Mouse (Mus musculus) liver, embryonic 16.5 days (tissue): Measurements from ENCODE around the gene Ell. TPM values are rescaled to one million over a fixed set of nuclear protein-coding genes. Genes with fewer than 3 reads are reported as not detected.

Source experiments
- ATAC-seq: fragments of 200-750 bp; cut with Nextera tagmentation; 2 replicates; pipeline ENCODE4 v1.8.0; 2017; ENCODE audit warnings: low read depth, mild to moderate bottlenecking, moderate number of reproducible peaks, moderate library complexity
- H3K27ac ChIP-seq: fragments of 300-500 bp; sonication (generic); 2 replicates; pipeline ENCODE4 v1.5.1; 2014; ENCODE audit warnings: mild to moderate bottlenecking, low read length
- H3K27me3 ChIP-seq: fragments of 300-500 bp; sonication (generic); 2 replicates; pipeline ENCODE4 v1.6.1; 2014; ENCODE audit warnings: low read depth, low read length, mixed read lengths; ENCODE audit not compliant: control insufficient read depth, insufficient read depth
- H3K36me3 ChIP-seq: fragments of 300-500 bp; sonication (generic); 2 replicates; pipeline ENCODE4 v1.6.1; 2014; ENCODE audit warnings: mild to moderate bottlenecking; ENCODE audit not compliant: control insufficient read depth, insufficient read depth
- H3K4me1 ChIP-seq: fragments of 300-500 bp; sonication (generic); 2 replicates; pipeline ENCODE4 v1.6.1; 2014; ENCODE audit warnings: low read depth, low read length, mixed read lengths; ENCODE audit not compliant: control insufficient read depth
- H3K4me2 ChIP-seq: fragments of 300-500 bp; sonication (generic); 2 replicates; pipeline ENCODE4 v1.6.1; 2014; ENCODE audit warnings: low read depth, low read length, mixed read lengths
- H3K4me3 ChIP-seq: fragments of 300-500 bp; sonication (generic); 2 replicates; pipeline ENCODE4 v1.5.1; 2014; ENCODE audit warnings: low read depth, mild to moderate bottlenecking, low read length
- H3K9ac ChIP-seq: fragments of 300-500 bp; sonication (generic); 2 replicates; pipeline ENCODE4 v1.6.1; 2014; ENCODE audit warnings: low read depth, low read length
- H3K9me3 ChIP-seq: fragments of 300-500 bp; sonication (generic); replicated peaks from 2 replicates; pipeline ENCODE4 v1.6.1; 2016; ENCODE audit warnings: low read length; ENCODE audit not compliant: control insufficient read depth
- WGBS: fragments of 180-500 bp; shearing (Covaris S2); extraction: QIAGEN DNeasy Blood & Tissue Kit; methylation state at CpG from one replicate; pipeline ENCODE4 v1.1.7; 2014; ENCODE audit not compliant: insufficient replicate concordance; 5-methylcytosine and 5-hydroxymethylcytosine counted together
- polyA plus RNA-seq: library from polyadenylated mRNA; unstranded; fragments of >200 nt; fragmentation: Nextera tagmentation; extraction: Ambion mirVana; gene quantifications from 2 replicates; pipeline ENCODE4 v1.2.1, GENCODE M21; 2015

The Ell gene
- polyA plus RNA-seq, 1 experiment from 2014 or later = 16.8 TPM

- WGBS = 16% methylated on average over 5 of the region's 5 CpGs
- H3K9me3 ChIP-seq = no peaks in the 10 kb centered on the region
- H3K27me3 ChIP-seq = no peaks in the 10 kb centered on the region
- H3K4me3 ChIP-seq = peak overlapping the region; percentile 11; the same call in 1 of the 2 replicates
- H3K4me2 ChIP-seq = peak overlapping the region; percentile 63
- H3K9ac ChIP-seq = peak overlapping the region; percentile 2
- H3K36me3 ChIP-seq = peaks cover 35% of the 10 kb centered on the region
- H3K27ac ChIP-seq = peak overlapping the region; percentile 53
- peaks cover 32% of the 10 kb centered on the region for H3K4me1 ChIP-seq
- no peak for ATAC-seq
Observed at GRCm38 (mm10) chr8:70529299-70529698, 10.0 kb upstream of the Ell start.

GRCm38 (mm10) chr8:70529741-70530161 is 9.5 kb upstream of the Ell start:
- H3K9ac ChIP-seq = peak overlapping the region; percentile 2
- peaks cover 39% of the 10 kb centered on the region for H3K36me3 ChIP-seq
- ATAC-seq = no peak
- 65% methylated on average over 3 of the region's 3 CpGs for WGBS
- H3K4me2 ChIP-seq = peak overlapping the region; percentile 63
- H3K4me1 ChIP-seq = peaks cover 32% of the 10 kb centered on the region
- H3K9me3 ChIP-seq = no peaks in the 10 kb centered on the region
- H3K27ac ChIP-seq = peak overlapping the region; percentile 53
- peak overlapping the region; percentile 11 for H3K4me3 ChIP-seq
- no peaks in the 10 kb centered on the region for H3K27me3 ChIP-seq

GRCm38 (mm10) chr8:70530314-70530713 is 8.9 kb upstream of the Ell start:
- peak overlapping the region; percentile 53 for H3K27ac ChIP-seq
- H3K4me2 ChIP-seq = peak overlapping the region; percentile 63; the same call in 1 of the 2 replicates
- peak overlapping the region; percentile 2; the same call in 1 of the 2 replicates for H3K9ac ChIP-seq
- WGBS = 84% methylated on average over 2 of the region's 2 CpGs
- no peaks in the 10 kb centered on the region for H3K27me3 ChIP-seq
- H3K36me3 ChIP-seq = peaks cover 45% of the 10 kb centered on the region
- H3K4me1 ChIP-seq = peaks cover 32% of the 10 kb centered on the region
- no peak overlapping the region for H3K4me3 ChIP-seq
- no peaks in the 10 kb centered on the region for H3K9me3 ChIP-seq
- no peak for ATAC-seq

- no peak for ATAC-seq
- Histone ChIP-seq H3K9me3 (no peaks in the 10 kb centered on the region), H3K4me1 (peaks cover 17% of the 10 kb centered on the region), H3K36me3 (peaks cover 51% of the 10 kb centered on the region), H3K4me2 (no peak overlapping the region), H3K27ac (no peak overlapping the region), H3K27me3 (no peaks in the 10 kb centered on the region), H3K4me3 (no peak overlapping the region), H3K9ac (no peak overlapping the region)
- 91% methylated on average over 12 of the region's 12 CpGs for WGBS
Observed at GRCm38 (mm10) chr8:70534281-70534680, 5.0 kb upstream of the Ell start.

DNA sequence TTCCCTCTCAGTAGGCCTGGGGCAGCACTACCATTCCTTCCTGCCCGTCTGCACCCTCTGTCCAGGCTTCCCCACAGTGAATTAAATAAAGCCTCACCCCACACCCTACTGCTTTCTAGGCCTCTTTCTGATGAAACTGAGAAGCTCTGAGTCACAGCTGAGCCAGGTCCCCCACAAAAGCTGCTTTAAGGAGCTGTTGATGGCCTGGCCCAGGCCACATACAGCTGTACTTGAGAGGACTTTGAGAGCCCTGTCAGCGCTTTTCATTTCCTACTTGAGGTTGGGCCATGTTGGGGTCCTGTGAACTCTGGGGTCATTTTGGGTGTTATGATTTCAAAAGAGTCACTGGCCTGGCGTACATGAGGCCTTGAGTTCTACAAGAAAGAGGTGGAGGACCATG is 4.0 kb upstream of the Ell start:
- no peaks in the 10 kb centered on the region for H3K27me3 ChIP-seq
- no peaks in the 10 kb centered on the region for H3K9me3 ChIP-seq
- no peak overlapping the region for H3K4me3 ChIP-seq
- ATAC-seq = no peak
- peaks cover 49% of the 10 kb centered on the region for H3K36me3 ChIP-seq
- H3K27ac ChIP-seq = no peak overlapping the region
- WGBS = 77% methylated on average over 3 of the region's 3 CpGs
- H3K4me1 ChIP-seq = peaks cover 11% of the 10 kb centered on the region
- H3K4me2 ChIP-seq = no peak overlapping the region
- no peak overlapping the region for H3K9ac ChIP-seq

- H3K4me1 ChIP-seq = peaks cover 15% of the 10 kb centered on the region
- peaks cover 45% of the 10 kb centered on the region for H3K36me3 ChIP-seq
- H3K4me2 ChIP-seq = no peak overlapping the region
- H3K27me3 ChIP-seq = no peaks in the 10 kb centered on the region
- ATAC-seq = no peak
- H3K9ac ChIP-seq = no peak overlapping the region
- no peak overlapping the region for H3K27ac ChIP-seq
- 71% methylated on average over 2 of the region's 2 CpGs for WGBS
- H3K4me3 ChIP-seq = no peak overlapping the region
- H3K9me3 ChIP-seq = no peaks in the 10 kb centered on the region
Observed at GRCm38 (mm10) chr8:70535701-70536100, 3.6 kb upstream of the Ell start.

DNA sequence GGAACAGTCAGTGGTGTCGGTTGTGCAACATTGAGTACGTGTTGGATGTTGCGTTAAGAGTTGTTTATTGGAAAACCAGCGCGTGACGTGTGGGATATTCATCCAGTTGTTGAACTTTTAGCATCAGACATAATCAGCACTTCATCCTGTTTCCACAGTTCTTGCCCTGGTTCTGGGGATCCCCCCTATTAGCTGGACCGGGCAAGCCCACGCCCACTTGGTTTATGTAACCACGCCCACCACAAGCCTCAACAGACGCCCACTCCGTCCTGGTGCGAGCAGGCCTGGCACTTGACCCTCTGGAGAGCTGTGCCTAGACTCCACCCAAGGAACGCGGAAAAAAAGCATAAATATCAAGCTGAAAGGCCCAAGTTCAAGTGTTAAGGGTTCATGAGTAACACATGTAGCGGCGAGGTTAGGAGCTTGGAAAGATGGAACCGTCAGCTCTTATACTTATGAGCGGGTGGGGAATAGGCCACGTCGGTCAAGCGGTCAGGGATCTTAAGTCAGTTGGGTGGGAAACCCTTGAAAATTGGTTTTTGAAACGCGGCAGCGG is 1.2 kb upstream of the Ell start:
- H3K9me3 ChIP-seq = no peaks in the 10 kb centered on the region
- H3K27ac ChIP-seq = peak overlapping the region; percentile 100
- peak overlapping the region; percentile 88 for H3K4me3 ChIP-seq
- H3K4me2 ChIP-seq = peak overlapping the region; percentile 98
- 19% methylated on average over 24 of the region's 24 CpGs for WGBS
- H3K36me3 ChIP-seq = peaks cover 23% of the 10 kb centered on the region
- peak overlapping the region; percentile 77 for H3K9ac ChIP-seq
- peaks cover 34% of the 10 kb centered on the region for H3K4me1 ChIP-seq
- ATAC-seq = no peak
- H3K27me3 ChIP-seq = no peaks in the 10 kb centered on the region

DNA sequence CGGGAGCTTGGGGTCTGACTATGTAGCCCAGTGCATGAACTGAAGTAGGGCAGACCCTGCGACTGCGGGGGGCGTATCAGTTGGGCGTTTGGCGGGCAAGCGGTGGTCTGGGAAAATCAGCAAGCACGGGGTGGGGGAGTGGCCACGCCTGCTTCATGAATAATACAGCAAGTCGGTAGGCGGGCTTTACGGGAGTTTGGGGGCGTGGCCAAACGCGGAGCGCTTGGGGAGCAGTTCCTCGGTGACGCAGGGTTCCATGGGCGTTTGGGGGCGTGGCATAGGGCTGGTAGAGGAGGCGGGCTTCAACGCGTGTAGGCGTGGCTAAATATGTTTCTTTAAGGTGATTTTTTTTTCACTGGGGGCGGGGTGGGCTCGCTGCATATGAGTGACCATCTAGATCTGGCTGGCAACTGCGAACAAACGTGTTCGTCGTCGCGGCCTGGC is 602 bp upstream of the Ell start:
- under 1% methylated on average over 32 of the region's 32 CpGs for WGBS

GRCm38 (mm10) chr8:70540013-70540506 is 803 bp downstream of the Ell start:
- Histone ChIP-seq H3K36me3 (peaks cover 8% of the 10 kb centered on the region), H3K4me2 (peak overlapping the region; percentile 90), H3K9ac (peak overlapping the region; percentile 94), H3K4me3 (peak overlapping the region; percentile 88), H3K27me3 (no peaks in the 10 kb centered on the region), H3K4me1 (peaks cover 50% of the 10 kb centered on the region), H3K9me3 (no peaks in the 10 kb centered on the region), H3K27ac (peak overlapping the region; percentile 100)
- no peak for ATAC-seq
- WGBS = 3% methylated on average over 4 of the region's 4 CpGs

More for the DNA sequence above, 602 bp upstream of the Ell start:
- peaks cover 39% of the 10 kb centered on the region for H3K4me1 ChIP-seq
- peaks cover 22% of the 10 kb centered on the region for H3K36me3 ChIP-seq
- peak overlapping the region; percentile 100 for H3K27ac ChIP-seq
- H3K4me3 ChIP-seq = peak overlapping the region; percentile 88
- H3K27me3 ChIP-seq = no peaks in the 10 kb centered on the region
- peak overlapping the region; percentile 77 for H3K9ac ChIP-seq
- peak overlapping the region; percentile 98 for H3K4me2 ChIP-seq
- peak; percentile 67 for ATAC-seq
- no peaks in the 10 kb centered on the region for H3K9me3 ChIP-seq
